Mouse (Mus musculus) B cell, adult (primary cell): ENCODE data around the gene Faxc. TPM values are rescaled to one million over a fixed set of nuclear protein-coding genes. Genes with fewer than 3 reads are reported as not detected.

Source experiments
- total RNA-seq: library from RNA; stranded (reverse); gene quantifications from 4 replicates; pipeline ENCODE4 v1.2.4, GENCODE M21; 2023; ENCODE audit not compliant: inconsistent age

Gene Faxc
- 0.19 TPM in 1 of 4 replicates, not detected in the others for total RNA-seq

DNA sequence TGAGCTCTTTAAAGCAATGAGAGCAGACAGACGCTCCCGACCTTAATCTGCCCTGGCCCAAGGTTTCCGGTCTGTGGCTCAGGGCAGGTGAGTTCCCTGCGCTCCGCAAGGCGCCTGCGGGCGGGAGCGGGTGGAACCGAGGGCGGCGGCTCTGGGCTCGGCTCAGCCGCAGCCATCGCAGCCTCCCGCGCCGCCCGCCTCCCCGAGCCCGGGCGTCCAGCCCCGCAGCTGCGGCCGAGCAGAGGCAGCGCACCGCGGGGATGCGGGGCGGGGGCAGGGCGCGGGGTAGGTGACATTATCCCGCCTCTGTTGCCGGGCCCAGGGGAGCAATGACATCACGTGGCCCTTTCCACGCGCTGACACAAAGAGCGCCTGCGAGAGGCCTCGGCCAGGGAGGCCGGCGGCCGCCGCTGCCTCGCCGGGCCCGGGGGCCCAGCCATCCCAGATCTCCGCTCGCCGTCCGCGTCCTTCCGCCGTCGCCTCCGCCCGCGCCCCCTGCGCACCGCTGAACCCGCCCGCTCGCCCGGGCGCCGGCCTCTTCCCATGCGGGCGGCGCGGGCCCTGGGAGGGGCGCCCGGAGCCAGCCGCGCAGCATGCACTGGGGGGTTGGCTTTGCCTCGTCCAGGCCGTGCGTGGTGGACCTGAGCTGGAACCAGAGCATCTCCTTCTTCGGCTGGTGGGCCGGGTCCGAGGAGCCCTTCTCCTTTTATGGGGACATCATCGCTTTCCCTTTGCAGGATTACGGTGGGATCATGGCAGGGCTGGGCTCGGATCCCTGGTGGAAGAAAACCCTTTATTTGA, at the start of gene Faxc:
TSS of gene Faxc (plus strand) at position 359 of the 801 bp plus-strand sequence.

Other genes starting within 250 kb of the Faxc start
- not detected in 4 replicates for gene Prdm13, start 245.4 kb upstream of the Faxc start, total RNA-seq
- gene Ccnc, start 203.6 kb upstream of the Faxc start, total RNA-seq = 25.5 to 30.2 TPM (median 28.7 TPM) in 4 replicates
- 18.9 to 23.4 TPM (median 20.4 TPM) in 4 replicates for gene Usp45, start 164.2 kb upstream of the Faxc start, total RNA-seq
- gene Tstd3, start 164.1 kb upstream of the Faxc start, total RNA-seq = 3.7 to 5.7 TPM (median 4.8 TPM) in 4 replicates
- gene Pnisr, start 83.7 kb upstream of the Faxc start, total RNA-seq = 212 to 265 TPM (median 254 TPM) in 4 replicates
- gene Coq3, start 51.7 kb upstream of the Faxc start, total RNA-seq = 1.5 to 2.2 TPM (median 1.6 TPM) in 4 replicates